Mouse (Mus musculus) stomach, postnatal 0 days (tissue): ENCODE data around the gene Klk1b27.

Source experiments
- CTCF ChIP-seq: IDR thresholded peaks from 2 replicates; pipeline ENCODE4 v1.5.1; 2016; ENCODE audit warnings: antibody characterized with exemption, low read depth, mild to moderate bottlenecking, moderate library complexity
- EP300 ChIP-seq: optimal IDR thresholded peaks from 2 replicates; pipeline ENCODE3; 2016; ENCODE audit warnings: antibody characterized with exemption

- TF ChIP-seq CTCF (no peak), EP300 (no peak)
These were observed 47.2 kb upstream of the Klk1b27 start for GRCm38 (mm10) chr7:44004847-44005246.
